Mouse (Mus musculus) CD4-positive, CD25-positive, alpha-beta regulatory T cell, adult 2 months (primary cell): ENCODE measurements around the gene Mcm8.

ENCODE experiments used
- DNase-seq: peaks from one replicate; pipeline ENCODE4 v3.0.0-alpha.2; 2012; ENCODE audit warnings: low read depth, low spot score

Gene Mcm8

GRCm38 (mm10) chr2:132815608-132816314 lies at the start of gene Mcm8, which contains the start of gene Trmt6:
Mcm8 (plus strand) TSS chr2:132816141.
Trmt6 (minus strand) TSS chr2:132816055.
- peak; percentile 97 for DNase-seq

- DNase-seq: no peak
These were observed 45.1 kb upstream of the Mcm8 start for GRCm38 (mm10) chr2:132770822-132771221.

GRCm38 (mm10) chr2:132780978-132781377 lies 35.0 kb upstream of the Mcm8 start, which contains the start of gene Chgb:
Chgb (plus strand) TSS chr2:132781278.
- no peak for DNase-seq

GRCm38 (mm10) chr2:132781439-132782068 lies 34.4 kb upstream of the Mcm8 start:
- peak; percentile 69 for DNase-seq

GRCm38 (mm10) chr2:132784039-132784438 lies 31.9 kb upstream of the Mcm8 start:
- no peak for DNase-seq

- no peak for DNase-seq
These were observed 22.3 kb upstream of the Mcm8 start for GRCm38 (mm10) chr2:132793441-132794203.

GRCm38 (mm10) chr2:132794204-132794586 lies 21.7 kb upstream of the Mcm8 start:
- DNase-seq: no peak

- DNase-seq: no peak
These were observed 13.0 kb upstream of the Mcm8 start for GRCm38 (mm10) chr2:132802976-132803375.

GRCm38 (mm10) chr2:132841071-132841470 lies 25.1 kb downstream of the Mcm8 start:
- DNase-seq: no peak

- peak; percentile 97 for DNase-seq
These were observed 30.7 kb downstream of the Mcm8 start, which contains the start of gene Crls1 for GRCm38 (mm10) chr2:132846407-132847358. Crls1 (plus strand) TSS chr2:132846666.

- peak; percentile 7 for DNase-seq
These were observed 31.6 kb downstream of the Mcm8 start for GRCm38 (mm10) chr2:132847581-132847980.

GRCm38 (mm10) chr2:132848361-132848760 lies 32.4 kb downstream of the Mcm8 start:
- DNase-seq: no peak

GRCm38 (mm10) chr2:132849141-132849540 lies 33.2 kb downstream of the Mcm8 start:
- DNase-seq: no peak

GRCm38 (mm10) chr2:132853051-132853450 lies 37.1 kb downstream of the Mcm8 start:
- DNase-seq: no peak

- DNase-seq: no peak
These were observed 40.4 kb downstream of the Mcm8 start for GRCm38 (mm10) chr2:132856333-132856732.

- no peak for DNase-seq
These were observed 44.5 kb downstream of the Mcm8 start for GRCm38 (mm10) chr2:132860435-132860834.

- DNase-seq: no peak
These were observed 45.5 kb downstream of the Mcm8 start for GRCm38 (mm10) chr2:132861456-132861855.

GRCm38 (mm10) chr2:132863325-132863724 lies 47.4 kb downstream of the Mcm8 start:
- DNase-seq: no peak

- DNase-seq: no peak
These were observed 51.6 kb downstream of the Mcm8 start for GRCm38 (mm10) chr2:132867521-132867920.

- no peak for DNase-seq
These were observed 53.7 kb downstream of the Mcm8 start for GRCm38 (mm10) chr2:132869682-132870081.

- no peak for DNase-seq
These were observed 54.3 kb downstream of the Mcm8 start for GRCm38 (mm10) chr2:132870286-132870685.
